Mouse (Mus musculus): ENCODE measurements at regions not wholly inside any gene's neighbourhood (a gene's known extent, or its start where the extent isn't known, plus 50 kb on each side); places are given as distances from the start of the nearest gene placed in this dataset.

DNA sequence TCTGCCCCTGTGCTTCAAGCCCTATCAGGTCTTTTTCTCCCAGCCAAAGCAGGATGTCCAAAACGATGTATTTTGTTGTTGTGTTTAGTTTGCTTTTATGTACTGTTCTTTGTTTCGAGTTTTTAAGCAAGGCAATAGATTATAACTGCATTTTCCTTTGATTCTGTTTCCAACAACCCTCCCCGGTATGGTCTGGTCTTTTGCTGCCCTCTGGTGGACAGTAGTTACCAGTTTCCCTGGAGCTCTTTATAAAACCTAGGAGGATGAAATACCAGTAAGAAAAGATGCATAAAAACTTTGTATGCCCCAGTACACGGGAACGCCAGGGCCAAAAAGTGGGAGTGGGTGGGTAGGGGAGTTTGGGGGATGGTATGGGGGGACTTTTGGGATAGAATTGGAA is 73.9 kb upstream of the Itm2a start:
- DNase-seq (ENCODE audit: low read depth, low spot score): peak; percentile 31

- DNase-seq (ENCODE audit: low read depth, low spot score): no peak
Observed at GRCm38 (mm10) chrX:107469242-107469641, 66.1 kb upstream of the Itm2a start.

Data from brain, adult 2 months (tissue).